Mouse (Mus musculus) kidney, embryonic 15.5 days (tissue): Measurements from ENCODE around the gene Krt31. TPM values are rescaled to one million over a fixed set of nuclear protein-coding genes. Genes with fewer than 3 reads are reported as not detected.

Experiments used
- polyA plus RNA-seq: library from polyadenylated mRNA; unstranded; fragments of >200 nt; fragmentation: Nextera tagmentation; extraction: Ambion mirVana; gene quantifications from 2 replicates; pipeline ENCODE4 v1.2.1, GENCODE M21; 2015

Krt31 gene
- polyA plus RNA-seq, 1 experiment from 2014 or later: not detected

Other genes starting within 250 kb of the Krt31 start
- not detected in 2 replicates for gene Gm11554, start 246.1 kb downstream of the Krt31 start, polyA plus RNA-seq
- not detected in 2 replicates for gene Krtap4-13, start 240.7 kb downstream of the Krt31 start, polyA plus RNA-seq
- not detected in 2 replicates for gene Gm11564, start 234.9 kb downstream of the Krt31 start, polyA plus RNA-seq
- gene 2300003K06Rik, start 212.5 kb downstream of the Krt31 start, polyA plus RNA-seq: not detected in 2 replicates
- not detected in 2 replicates for gene Krtap4-16, start 198.9 kb downstream of the Krt31 start, polyA plus RNA-seq
- not detected in 2 replicates for gene Gm11568, start 192.6 kb downstream of the Krt31 start, polyA plus RNA-seq
- not detected in 2 replicates for gene Gm11559, start 186.1 kb downstream of the Krt31 start, polyA plus RNA-seq
- gene Krtap9-1, start 177.2 kb downstream of the Krt31 start, polyA plus RNA-seq: not detected in 2 replicates
- gene Gm11567, start 171.4 kb downstream of the Krt31 start, polyA plus RNA-seq: not detected in 2 replicates
- gene Krtap31-1, start 142.6 kb downstream of the Krt31 start, polyA plus RNA-seq: not detected in 2 replicates
- not detected in 2 replicates for gene Gm11565, start 135.8 kb downstream of the Krt31 start, polyA plus RNA-seq
- not detected in 2 replicates for gene Krtap31-2, start 114.3 kb downstream of the Krt31 start, polyA plus RNA-seq
- not detected in 2 replicates for gene Krtap9-5, start 102.1 kb downstream of the Krt31 start, polyA plus RNA-seq
- gene Krtap29-1, start 71.5 kb downstream of the Krt31 start, polyA plus RNA-seq: not detected in 2 replicates
- not detected in 2 replicates for gene Krtap16-1, start 64.0 kb downstream of the Krt31 start, polyA plus RNA-seq
- not detected in 2 replicates for gene Krtap17-1, start 56.6 kb downstream of the Krt31 start, polyA plus RNA-seq
- not detected in 2 replicates for gene Krt33a, start 34.3 kb downstream of the Krt31 start, polyA plus RNA-seq
- not detected in 2 replicates for gene Krt33b, start 20.7 kb downstream of the Krt31 start, polyA plus RNA-seq
- not detected in 2 replicates for gene Krt34, start 9.0 kb downstream of the Krt31 start, polyA plus RNA-seq
- not detected in 2 replicates for gene Krt32, start 37.7 kb upstream of the Krt31 start, polyA plus RNA-seq
- not detected in 2 replicates for gene Krt35, start 45.7 kb upstream of the Krt31 start, polyA plus RNA-seq
- 0.86 and 1.2 TPM in 2 replicates for gene Krt36, start 55.1 kb upstream of the Krt31 start, polyA plus RNA-seq
- gene Krt13, start 71.0 kb upstream of the Krt31 start, polyA plus RNA-seq: 0.51 and 0.57 TPM in 2 replicates
- 5.0 and 14.8 TPM in 2 replicates for gene Krt15, start 85.4 kb upstream of the Krt31 start, polyA plus RNA-seq
- 69.7 and 75.3 TPM in 2 replicates for gene Krt19, start 98.1 kb upstream of the Krt31 start, polyA plus RNA-seq
- gene Krt9, start 142.7 kb upstream of the Krt31 start, polyA plus RNA-seq: not detected in 2 replicates
- gene Krt14, start 157.0 kb upstream of the Krt31 start, polyA plus RNA-seq: 4.9 and 5.8 TPM in 2 replicates
- gene Krt16, start 198.4 kb upstream of the Krt31 start, polyA plus RNA-seq: 0.55 TPM in 1 of 2 replicates, not detected in the other
- gene Krt17, start 210.5 kb upstream of the Krt31 start, polyA plus RNA-seq: 0.51 and 2.4 TPM in 2 replicates
- not detected in 2 replicates for gene Krt42, start 219.3 kb upstream of the Krt31 start, polyA plus RNA-seq